ENCODE assay signal across 25 mouse cellular contexts in the genomic region with DNA sequence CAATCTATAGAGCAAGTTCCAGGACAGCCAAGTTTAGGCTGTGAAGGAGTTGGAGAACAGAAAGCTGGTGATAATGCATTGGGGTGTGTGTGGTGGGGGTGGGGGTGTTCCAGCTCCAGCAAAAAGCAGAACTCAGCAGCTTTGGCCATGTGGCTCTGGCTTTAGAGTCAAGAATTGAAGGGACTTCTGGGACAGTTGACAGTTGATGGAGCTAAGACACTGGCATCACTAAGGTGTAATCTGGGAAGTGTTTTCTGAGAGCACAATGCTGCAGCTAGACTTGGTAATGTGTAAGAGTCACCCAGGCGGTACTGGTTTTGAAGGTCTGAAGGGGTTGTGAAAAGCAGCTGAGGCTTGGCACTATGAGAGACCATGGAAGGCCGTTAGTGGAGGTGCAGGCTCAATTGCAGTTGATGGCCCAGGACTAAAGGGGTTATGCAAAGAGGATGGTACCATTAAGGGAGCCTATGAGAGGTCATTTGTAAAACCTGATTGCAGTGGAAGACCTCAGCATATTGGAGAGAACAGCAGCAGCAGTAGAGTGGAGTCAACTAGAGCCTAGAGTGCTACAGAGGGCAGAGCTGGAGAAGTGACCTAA. TPM values are rescaled to one million over a fixed set of nuclear protein-coding genes. Genes with fewer than 3 reads are reported as not detected.
"Had no signal": no experiment of that assay in that cellular context is flagged by ENCODE, and none has a peak within 500 bp of the region (broad histone marks: within the 10 kb centered on the region; RNA-seq: fewer than 3 reads in every experiment).

No protein-coding gene starts in this region.

- ATAC-seq: hindbrain, postnatal 0 days; intestine, embryonic 16.5 days; liver, embryonic 12.5 days had no signal

- H3K27me3 ChIP-seq: heart, embryonic 12.5 days; hindbrain, embryonic 13.5 days; hindbrain, embryonic 15.5 days; kidney, embryonic 15.5 days; limb, embryonic 13.5 days; limb, embryonic 15.5 days; liver, embryonic 12.5 days had no signal

- H3K4me3 ChIP-seq: gastrocnemius, adult 2 months; heart, embryonic 12.5 days; hindbrain, embryonic 13.5 days; hindbrain, embryonic 15.5 days; kidney, embryonic 15.5 days; limb, embryonic 13.5 days; limb, embryonic 15.5 days; liver, embryonic 12.5 days had no signal

- H3K4me2 ChIP-seq: heart, embryonic 12.5 days; hindbrain, embryonic 13.5 days; hindbrain, embryonic 15.5 days; kidney, embryonic 15.5 days; limb, embryonic 13.5 days; limb, embryonic 15.5 days; liver, embryonic 12.5 days had no signal

- H3K9ac ChIP-seq: heart, embryonic 12.5 days; hindbrain, embryonic 13.5 days; hindbrain, embryonic 15.5 days; kidney, embryonic 15.5 days; limb, embryonic 13.5 days; limb, embryonic 15.5 days; liver, embryonic 12.5 days had no signal

- DNase-seq: gastrocnemius, adult 2 months; gastrocnemius, postnatal 10 days; gastrocnemius, postnatal 25 days; heart, adult 18-20 months; heart, postnatal 14 days; heart, postnatal 36 days; kidney, adult 11 months; kidney, adult 2 months; kidney, adult 9 months; kidney, postnatal 14 days; kidney, postnatal 36 days; layer of hippocampus, adult 9-11 months; layer of hippocampus, postnatal 36 days; left cerebral cortex, postnatal 4 days had no signal

- H3K27ac ChIP-seq: gastrocnemius, adult 2 months; hindbrain, embryonic 13.5 days; hindbrain, embryonic 15.5 days; hindbrain, postnatal 0 days; kidney, embryonic 15.5 days; kidney, postnatal 0 days; limb, embryonic 13.5 days; limb, embryonic 15.5 days; liver, embryonic 12.5 days had no signal

- H3K36me3 ChIP-seq: hindbrain, embryonic 13.5 days; hindbrain, embryonic 15.5 days had no signal

- H3K9me3 ChIP-seq: heart, embryonic 12.5 days; hindbrain, embryonic 13.5 days; hindbrain, embryonic 15.5 days; kidney, embryonic 15.5 days; limb, embryonic 13.5 days; limb, embryonic 15.5 days; liver, embryonic 12.5 days had no signal

RNA-seq across cellular contexts. Expression of gene Aurkb, which starts 7.5 kb away (rescaled TPM):
- total RNA-seq: gastrocnemius, adult 2 months; layer of hippocampus, adult 18-20 months had no signal
